In genomic region chr3:28340071-28340470, GRCm38 (mm10) we compare ENCODE assay signal across 15 mouse cellular contexts.
"Had no signal": no experiment of that assay in that cellular context is flagged by ENCODE, and none has a peak within 500 bp of the region (broad histone marks: within the 10 kb centered on the region; RNA-seq: fewer than 3 reads in every experiment).

No protein-coding gene starts in this region.

- ATAC-seq: liver, postnatal 0 days had no signal

- H3K4me2 ChIP-seq: limb, embryonic 12.5 days; liver, embryonic 13.5 days; lung, embryonic 15.5 days; neural tube, embryonic 12.5 days; stomach, embryonic 15.5 days had no signal

- H3K4me3 ChIP-seq: limb, embryonic 12.5 days; liver, embryonic 13.5 days; lung, embryonic 15.5 days; myocyte; neural tube, embryonic 12.5 days; stomach, embryonic 15.5 days had no signal

- H3K27ac ChIP-seq: kidney, postnatal 0 days; limb, embryonic 12.5 days; liver, embryonic 13.5 days; lung, embryonic 15.5 days; neural tube, embryonic 12.5 days; stomach, embryonic 15.5 days had no signal

- H3K9ac ChIP-seq: limb, embryonic 12.5 days; liver, embryonic 13.5 days; liver, postnatal 0 days; lung, embryonic 15.5 days; neural tube, embryonic 12.5 days; stomach, embryonic 15.5 days had no signal

- H3K4me1 ChIP-seq: limb, embryonic 12.5 days; liver, embryonic 13.5 days; neural tube, embryonic 12.5 days; stomach, embryonic 15.5 days had no signal

- H3K27me3 ChIP-seq: limb, embryonic 12.5 days; liver, embryonic 13.5 days; lung, embryonic 15.5 days; neural tube, embryonic 12.5 days; stomach, embryonic 15.5 days had no signal

- H3K9me3 ChIP-seq: limb, embryonic 12.5 days; liver, embryonic 13.5 days; lung, embryonic 15.5 days; neural tube, embryonic 12.5 days; stomach, embryonic 15.5 days had no signal

- H3K36me3 ChIP-seq: limb, embryonic 12.5 days; liver, embryonic 13.5 days; lung, embryonic 15.5 days; neural tube, embryonic 12.5 days; stomach, embryonic 15.5 days had no signal

- DNase-seq: kidney, adult 11 months; kidney, adult 9 months; kidney, postnatal 36 days; liver; liver, embryonic 13.5 days; liver, postnatal 0 days; midbrain, embryonic 14.5 days; right cerebral cortex, postnatal 14 days; thymus, postnatal 36 days had no signal
